13 mouse cellular contexts compared by ENCODE assay signal in the genomic region with DNA sequence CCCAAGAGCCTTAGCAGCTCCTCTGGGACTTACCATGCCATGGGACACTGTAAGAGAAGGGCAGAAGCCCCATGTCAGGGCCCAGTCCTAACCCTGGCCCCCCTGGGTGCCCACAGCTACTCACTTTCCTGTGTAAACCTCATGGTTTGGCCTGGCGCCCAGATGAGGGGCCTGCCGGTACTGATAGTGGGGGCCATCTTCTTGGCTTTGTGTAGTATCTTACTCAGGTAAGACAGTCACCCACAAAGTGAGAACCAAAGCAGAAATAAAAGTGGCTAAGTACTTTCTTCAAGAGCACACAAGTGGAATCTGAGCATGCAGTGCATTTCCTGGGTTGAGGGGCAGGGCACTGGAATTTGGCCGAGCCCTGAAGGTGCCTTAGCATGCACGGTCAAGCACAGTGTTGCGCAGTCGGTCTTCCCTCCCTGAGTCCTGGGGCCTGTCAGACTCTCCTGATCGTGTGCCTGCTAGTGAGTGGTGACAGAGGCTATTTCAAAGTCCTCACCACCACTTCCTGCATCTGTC. TPM values are rescaled to one million over a fixed set of nuclear protein-coding genes. Genes with fewer than 3 reads are reported as not detected.
DNase-seq lines count a peak whose midpoint lies in the region; ATAC-seq and TF ChIP-seq lines count a peak whose summit lies in the region.
"Had no signal": no experiment of that assay in that cellular context is flagged by ENCODE, and none has a peak within 500 bp of the region (broad histone marks: within the 10 kb centered on the region; RNA-seq: fewer than 3 reads in every experiment).

No protein-coding gene starts in this region.

- no peaks in the 10 kb centered on the region for H3K27me3 ChIP-seq in heart, embryonic 11.5 days (ENCODE audit: control insufficient read depth, insufficient read depth, low read length)
- H3K27me3 ChIP-seq in MEL (ENCODE audit: control insufficient read depth in 1 of 2, insufficient read depth in 2 of 2, low read length in 2 of 2): no peaks in the 10 kb centered on the region
- H3K27me3 ChIP-seq: hindbrain, embryonic 15.5 days had no signal

- no peak for TF ChIP-seq RAD21 in MEL (IDR thresholded peaks at IDR 0.05; ENCODE audit: low read depth, low read length)

- intact Hi-C loops in heart, postnatal 36 days (cut with DNase I): no loop called here

- H3K27ac ChIP-seq in heart, embryonic 11.5 days (ENCODE audit: low read depth, low read length): peak overlapping the region; percentile 29; the same call in 1 of the 2 replicates
- H3K27ac ChIP-seq in MEL (ENCODE audit: control insufficient read depth, low read depth, low read length): peak overlapping the region; percentile 91
- H3K27ac ChIP-seq: hindbrain, embryonic 15.5 days had no signal

- H3K9me3 ChIP-seq in heart, embryonic 11.5 days (replicated peaks; ENCODE audit: control insufficient read depth, low read length): no peaks in the 10 kb centered on the region
- H3K9me3 ChIP-seq in MEL (replicated peaks; ENCODE audit: insufficient read depth, low read length): no peaks in the 10 kb centered on the region
- H3K9me3 ChIP-seq: hindbrain, embryonic 15.5 days had no signal

- no peak for TF ChIP-seq CTCF in MEL (IDR thresholded peaks at IDR 0.05 in 2 of 3, conservative IDR thresholded peaks at IDR 0.05 in 1 of 3; ENCODE audit: control insufficient read depth in 1 of 3, insufficient read depth in 1 of 3, low read depth in 2 of 3, low read length in 3 of 3, poor library complexity in 1 of 3, severe bottlenecking in 1 of 3)

- TF ChIP-seq EP300 in MEL (IDR thresholded peaks at IDR 0.05; ENCODE audit: low read depth in 1 of 2, low read length in 2 of 2): peak; percentile 92 to 96

- no peak overlapping the region for H3K9ac ChIP-seq in heart, embryonic 11.5 days (ENCODE audit: low read depth, low read length)
- peak overlapping the region; percentile 33 for H3K9ac ChIP-seq in MEL (ENCODE audit: control insufficient read depth, low read depth, low read length, poor library complexity, severe bottlenecking)
- H3K9ac ChIP-seq: hindbrain, embryonic 15.5 days had no signal

- no peak for ATAC-seq in heart, embryonic 11.5 days (replicated peaks; ENCODE audit: insufficient number of reproducible peaks, low FRiP score, low TSS enrichment)
- ATAC-seq: activated CD4-positive, CD25-positive, alpha-beta regulatory T cell, adult 4 months had no signal

- no peak for TF ChIP-seq POLR2A in MEL (IDR thresholded peaks at IDR 0.05; ENCODE audit: control insufficient read depth in 1 of 2, insufficient read depth in 1 of 2, low read depth in 1 of 2, low read length in 2 of 2, poor library complexity in 1 of 2)

- H3K4me2 ChIP-seq in heart, embryonic 11.5 days: no peak overlapping the region
- H3K4me2 ChIP-seq: hindbrain, embryonic 15.5 days had no signal

- WGBS in heart, embryonic 11.5 days (ENCODE audit: insufficient replicate concordance): 49% methylated on average over 7 of the region's 7 CpGs
- WGBS in large intestine, adult 2 months: 36% methylated on average over 7 of the region's 7 CpGs

- H3K79me2 ChIP-seq in MEL (ENCODE audit: control insufficient read depth, insufficient read depth, low read length, poor library complexity): no peaks in the 10 kb centered on the region

- peaks cover 29% of the 10 kb centered on the region for H3K36me3 ChIP-seq in heart, embryonic 11.5 days (ENCODE audit: control insufficient read depth, insufficient read depth, low read length)
- H3K36me3 ChIP-seq in MEL (ENCODE audit: control insufficient read depth in 1 of 2, insufficient read depth in 2 of 2, low read length in 2 of 2): peaks cover 3 to 21% of the 10 kb centered on the region in 2 experiments; a peak in 2 of 4 replicates

- no peak for DNase-seq in heart, postnatal 36 days
- DNase-seq in MEL (ENCODE audit: low read depth, low spot score): peak; percentile 94
- DNase-seq in large intestine, adult 2 months (ENCODE audit: low read depth, low spot score): peak; percentile 19
- DNase-seq in lung, postnatal 36 days: peak; percentile 82
- no peak for DNase-seq in right cerebral cortex, postnatal 25 days
- DNase-seq in right cerebral cortex, adult 2 months (ENCODE audit: low spot score in 2 of 2): no peak
- no peak for DNase-seq in adrenal gland, postnatal 36 days
- DNase-seq: cerebellum, adult 2 months; right cerebral cortex, adult 18-20 months had no signal

- H3K4me1 ChIP-seq in heart, embryonic 11.5 days (ENCODE audit: control insufficient read depth, insufficient read depth, low read length): peaks cover 9% of the 10 kb centered on the region
- H3K4me1 ChIP-seq in MEL (ENCODE audit: control insufficient read depth in 1 of 2, insufficient read depth in 2 of 2, low read length in 2 of 2): peaks cover 7 to 14% of the 10 kb centered on the region in 2 experiments
- H3K4me1 ChIP-seq: hindbrain, embryonic 15.5 days had no signal

- H3K4me3 ChIP-seq in heart, embryonic 11.5 days (ENCODE audit: low read depth, low read length): no peak overlapping the region
- 0 out of 4 replicates have a peak overlapping the region, but pooled peaks of 1 of the 2 experiments have one; percentile 1 for H3K4me3 ChIP-seq in MEL (ENCODE audit: control insufficient read depth in 1 of 2, insufficient read depth in 1 of 2, low read depth in 2 of 2, low read length in 2 of 2)
- H3K4me3 ChIP-seq: erythroblast, embryonic 14.5 days; hindbrain, embryonic 15.5 days had no signal

TF ChIP-seq in MEL, 35 proteins besides CTCF, POLR2A, EP300 and RAD21:
- TF ChIP-seq TAL1 (IDR thresholded peaks at IDR 0.05; ENCODE audit: low read length) (peak; percentile 93), MAX (IDR thresholded peaks at IDR 0.05; ENCODE audit: low read length) (peak; percentile 54; the same call in 1 of the 2 replicates), MAFK (IDR thresholded peaks at IDR 0.05; ENCODE audit: borderline replicate concordance, low read depth, low read length) (peak; percentile 54; the same call in 1 of the 2 replicates), ETS1 (IDR thresholded peaks at IDR 0.05; ENCODE audit: low read depth, low read length) (peak; percentile 87), TCF12 (IDR thresholded peaks at IDR 0.05; ENCODE audit: low read depth, low read length) (peak; percentile 96), RCOR1 (IDR thresholded peaks at IDR 0.05; ENCODE audit: low read depth, low read length) (peak; percentile 93), MXI1 (IDR thresholded peaks at IDR 0.05; ENCODE audit: low read depth, low read length) (peak; percentile 42; the same call in 1 of the 2 replicates), POLR2AphosphoS2 (IDR thresholded peaks at IDR 0.05; ENCODE audit: low read length) (peak; percentile 70; the same call in 1 of the 2 replicates), MAZ (IDR thresholded peaks at IDR 0.05; ENCODE audit: low read depth, low read length) (peak; percentile 91), UBTF (IDR thresholded peaks at IDR 0.05; ENCODE audit: borderline replicate concordance, insufficient read depth, low read depth, low read length) (no peak), TBP (IDR thresholded peaks at IDR 0.05; ENCODE audit: low read depth, low read length) (peak; percentile 22; the same call in 1 of the 2 replicates), USF1 (IDR thresholded peaks at IDR 0.05; ENCODE audit: low read depth, low read length) (no peak), BHLHE40 (IDR thresholded peaks at IDR 0.05; ENCODE audit: borderline replicate concordance, low read depth, low read length) (0 out of 2 replicates have a peak, but pooled peaks have one; percentile 51), KAT2A (conservative IDR thresholded peaks at IDR 0.05; ENCODE audit: low read depth, low read length) (no peak), E2F4 (IDR thresholded peaks at IDR 0.05; ENCODE audit: borderline replicate concordance, low read depth, low read length) (no peak), GATA1 (IDR thresholded peaks at IDR 0.05; ENCODE audit: low read depth, low read length) (peak; percentile 89), MYB (IDR thresholded peaks at IDR 0.05; ENCODE audit: low read depth, low read length) (no peak; the same call in 1 of the 2 replicates), HCFC1 (IDR thresholded peaks at IDR 0.05; ENCODE audit: low read depth, low read length) (peak; percentile 19; the same call in 1 of the 2 replicates), ZNF384 (IDR thresholded peaks at IDR 0.05; ENCODE audit: low read depth, low read length) (no peak), USF2 (IDR thresholded peaks at IDR 0.05; ENCODE audit: borderline replicate concordance in 1 of 2, insufficient read depth in 1 of 2, low read depth in 1 of 2, low read length in 2 of 2) (no peak), MEF2A (IDR thresholded peaks at IDR 0.05; ENCODE audit: extremely low read depth, insufficient replicate concordance, low read depth, low read length, poor library complexity, severe bottlenecking) (no peak), JUND (IDR thresholded peaks at IDR 0.05; ENCODE audit: low read depth, low read length) (peak; percentile 48; the same call in 1 of the 2 replicates), ZMIZ1 (IDR thresholded peaks at IDR 0.05; ENCODE audit: low read depth, low read length) (0 out of 2 replicates have a peak, but pooled peaks have one; percentile 40), ELF1 (IDR thresholded peaks at IDR 0.05; ENCODE audit: low read depth, low read length) (peak; percentile 29; the same call in 1 of the 2 replicates), POLR2AphosphoS5 (IDR thresholded peaks at IDR 0.05; ENCODE audit: borderline replicate concordance, low read depth, low read length) (no peak), MYC (IDR thresholded peaks at IDR 0.05; ENCODE audit: low read depth, low read length) (0 out of 2 replicates have a peak, but pooled peaks have one; percentile 67), SIN3A (IDR thresholded peaks at IDR 0.05; ENCODE audit: low read length) (peak; percentile 68; the same call in 1 of the 2 replicates)

RNA-seq across cellular contexts. Expression of gene Slc12a3, which starts 21.9 kb away (rescaled TPM):
- 0.20 TPM in 1 of 2 replicates, not detected in the other for polyA plus RNA-seq in heart, embryonic 11.5 days (2014; fragmentation: Nextera tagmentation; extraction: Ambion mirVana)
- total RNA-seq in heart, postnatal 36 days (2021): under 1 TPM; 0.33 to 0.38 TPM
- total RNA-seq in MEL (2012; rRNA removed): not detected in 2 replicates
- polyA plus RNA-seq in MEL (2012; ENCODE audit: insufficient read depth in 1 of 2, insufficient read length in 2 of 2, low read depth in 1 of 2, low replicate concordance in 2 of 2, missing spikeins in 1 of 2): not detected
- polyA plus RNA-seq in large intestine, adult 2 months (2012; rRNA removed): 0.05 and 0.21 TPM in 2 replicates
- not detected for total RNA-seq in adrenal gland, postnatal 36 days (2021)
- polyA plus RNA-seq: activated CD4-positive, CD25-positive, alpha-beta regulatory T cell, adult 4 months; erythroblast, embryonic 14.5 days had no signal

Comparison
In these comparisons a context has a peak if more than half of its experiments do, and no peak if none do; other contexts are left out.
1. DNase-seq: peak in MEL (single experiment), large intestine, adult 2 months (single experiment) and lung, postnatal 36 days (single experiment); none in heart, postnatal 36 days (0 of 2), right cerebral cortex, postnatal 25 days (single experiment), right cerebral cortex, adult 2 months (0 of 2) and adrenal gland, postnatal 36 days (0 of 2).